Mouse (Mus musculus) hindbrain, embryonic 15.5 days (tissue): ENCODE measurements around the gene Plcb4. TPM values are rescaled to one million over a fixed set of nuclear protein-coding genes. Genes with fewer than 3 reads are reported as not detected.

Source experiments
- ATAC-seq: fragments of 200-750 bp; cut with Nextera tagmentation; 2 replicates; pipeline ENCODE4 v1.8.0; 2017; ENCODE audit warnings: low read depth, moderate number of reproducible peaks, moderate TSS enrichment; ENCODE audit not compliant: low FRiP score
- H3K27ac ChIP-seq: fragments of 300-500 bp; sonication (generic); replicated peaks from 2 replicates; pipeline ENCODE4 v1.5.1; 2015; ENCODE audit warnings: mild to moderate bottlenecking, inconsistent platforms
- H3K27me3 ChIP-seq: fragments of 300-500 bp; sonication (generic); 2 replicates; pipeline ENCODE4 v1.6.1; 2015; ENCODE audit warnings: control low read depth, inconsistent platforms
- H3K36me3 ChIP-seq: fragments of 300-500 bp; sonication (generic); 2 replicates; pipeline ENCODE4 v1.6.1; 2015; ENCODE audit warnings: control low read depth, inconsistent platforms
- H3K4me1 ChIP-seq: fragments of 300-500 bp; sonication (generic); replicated peaks from 2 replicates; pipeline ENCODE4 v1.6.1; 2015; ENCODE audit warnings: control low read depth, inconsistent platforms
- H3K4me2 ChIP-seq: fragments of 300-500 bp; sonication (generic); 2 replicates; pipeline ENCODE4 v1.6.1; 2015; ENCODE audit warnings: moderate library complexity, mild to moderate bottlenecking, inconsistent platforms
- H3K4me3 ChIP-seq: fragments of 300-500 bp; sonication (generic); 2 replicates; pipeline ENCODE4 v1.5.1; 2015; ENCODE audit warnings: mild to moderate bottlenecking, inconsistent platforms
- H3K9ac ChIP-seq: fragments of 300-500 bp; sonication (generic); 2 replicates; pipeline ENCODE4 v1.6.1; 2015; ENCODE audit warnings: inconsistent platforms
- H3K9me3 ChIP-seq: fragments of 300-500 bp; sonication (generic); 2 replicates; pipeline ENCODE4 v1.6.1; 2016; ENCODE audit warnings: control low read depth, inconsistent platforms
- WGBS: fragments of 180-500 bp; shearing (Covaris S2); methylation state at CpG from one replicate; pipeline ENCODE4 v1.1.7; 2015; 5-methylcytosine and 5-hydroxymethylcytosine counted together
- polyA plus RNA-seq: library from polyadenylated mRNA; unstranded; fragments of >200 nt; fragmentation: Nextera tagmentation; extraction: Ambion mirVana; gene quantifications from 2 replicates; pipeline ENCODE4 v1.2.1, GENCODE M21; 2015

Plcb4 gene
- polyA plus RNA-seq, 1 experiment from 2014 or later: 46.1 TPM

GRCm38 (mm10) chr2:135748441-135748840 is 89.6 kb downstream of the Plcb4 start:
- no peak overlapping the region for H3K4me2 ChIP-seq
- H3K4me3 ChIP-seq: no peak overlapping the region
- no peaks in the 10 kb centered on the region for H3K9me3 ChIP-seq
- H3K27me3 ChIP-seq: no peaks in the 10 kb centered on the region
- 89% methylated on average over 5 of the region's 5 CpGs for WGBS
- no peak for ATAC-seq
- H3K36me3 ChIP-seq: no peaks in the 10 kb centered on the region
- H3K9ac ChIP-seq: no peak overlapping the region
- peaks cover 12% of the 10 kb centered on the region; the same call in 1 of the 2 replicates for H3K4me1 ChIP-seq
- H3K27ac ChIP-seq: no peak overlapping the region

GRCm38 (mm10) chr2:135749606-135750005 is 90.8 kb downstream of the Plcb4 start:
- H3K4me1 ChIP-seq: peaks cover 6% of the 10 kb centered on the region; the same call in 1 of the 2 replicates
- no peak overlapping the region for H3K4me3 ChIP-seq
- no peaks in the 10 kb centered on the region for H3K36me3 ChIP-seq
- 60% methylated on average over 15 of the region's 15 CpGs for WGBS
- H3K27me3 ChIP-seq: no peaks in the 10 kb centered on the region
- H3K9ac ChIP-seq: no peak overlapping the region
- no peak for ATAC-seq
- H3K27ac ChIP-seq: no peak overlapping the region
- no peaks in the 10 kb centered on the region for H3K9me3 ChIP-seq
- no peak overlapping the region for H3K4me2 ChIP-seq

- WGBS: 77% methylated on average over 5 of the region's 5 CpGs
- H3K36me3 ChIP-seq: no peaks in the 10 kb centered on the region
Observed at GRCm38 (mm10) chr2:135750748-135751147, 91.9 kb downstream of the Plcb4 start.

GRCm38 (mm10) chr2:135755792-135756191 is 97.0 kb downstream of the Plcb4 start:
- Histone ChIP-seq H3K27ac (no peak overlapping the region), H3K4me2 (no peak overlapping the region), H3K36me3 (no peaks in the 10 kb centered on the region), H3K9me3 (no peaks in the 10 kb centered on the region), H3K4me3 (no peak overlapping the region), H3K27me3 (no peaks in the 10 kb centered on the region), H3K4me1 (no peaks in the 10 kb centered on the region; the same call in 1 of the 2 replicates), H3K9ac (no peak overlapping the region)
- no peak for ATAC-seq
- WGBS: 94% methylated on average over 5 of the region's 5 CpGs

More at GRCm38 (mm10) chr2:135750748-135751147, 91.9 kb downstream of the Plcb4 start:
- no peaks in the 10 kb centered on the region for H3K27me3 ChIP-seq
- no peak overlapping the region for H3K4me2 ChIP-seq
- H3K4me3 ChIP-seq: no peak overlapping the region
- ATAC-seq: no peak
- H3K27ac ChIP-seq: no peak overlapping the region
- H3K4me1 ChIP-seq: peaks cover 6% of the 10 kb centered on the region; the same call in 1 of the 2 replicates
- no peak overlapping the region for H3K9ac ChIP-seq
- no peaks in the 10 kb centered on the region for H3K9me3 ChIP-seq

- H3K9me3 ChIP-seq: no peaks in the 10 kb centered on the region
- H3K27ac ChIP-seq: no peak overlapping the region
- no peak for ATAC-seq
- H3K4me1 ChIP-seq: no peaks in the 10 kb centered on the region; the same call in 1 of the 2 replicates
- WGBS: 99% methylated on average over 3 of the region's 3 CpGs
- no peak overlapping the region for H3K4me2 ChIP-seq
- no peaks in the 10 kb centered on the region for H3K36me3 ChIP-seq
- H3K27me3 ChIP-seq: no peaks in the 10 kb centered on the region
- no peak overlapping the region for H3K9ac ChIP-seq
- H3K4me3 ChIP-seq: no peak overlapping the region
Observed at GRCm38 (mm10) chr2:135757478-135757877, 98.7 kb downstream of the Plcb4 start.

GRCm38 (mm10) chr2:135759499-135760095 is 100.8 kb downstream of the Plcb4 start:
- no peaks in the 10 kb centered on the region for H3K36me3 ChIP-seq
- H3K9ac ChIP-seq: no peak overlapping the region
- no peak overlapping the region for H3K4me2 ChIP-seq
- no peak overlapping the region for H3K27ac ChIP-seq
- H3K27me3 ChIP-seq: no peaks in the 10 kb centered on the region
- no peaks in the 10 kb centered on the region for H3K9me3 ChIP-seq
- H3K4me1 ChIP-seq: peaks cover 1% of the 10 kb centered on the region; the same call in 1 of the 2 replicates
- no peak for ATAC-seq
- 76% methylated on average over 6 of the region's 6 CpGs for WGBS
- no peak overlapping the region for H3K4me3 ChIP-seq

GRCm38 (mm10) chr2:135761226-135761802 is 102.5 kb downstream of the Plcb4 start:
- H3K4me3 ChIP-seq: no peak overlapping the region
- no peaks in the 10 kb centered on the region for H3K9me3 ChIP-seq
- H3K4me2 ChIP-seq: no peak overlapping the region
- H3K36me3 ChIP-seq: no peaks in the 10 kb centered on the region
- WGBS: 84% methylated on average over 8 of the region's 8 CpGs
- no peak overlapping the region for H3K27ac ChIP-seq
- no peak for ATAC-seq
- peaks cover 5% of the 10 kb centered on the region; the same call in 1 of the 2 replicates for H3K4me1 ChIP-seq
- H3K9ac ChIP-seq: no peak overlapping the region
- H3K27me3 ChIP-seq: no peaks in the 10 kb centered on the region

- 46% methylated on average over 8 of the region's 8 CpGs for WGBS
- Histone ChIP-seq H3K4me1 (peaks cover 10% of the 10 kb centered on the region; the same call in 1 of the 2 replicates), H3K27me3 (no peaks in the 10 kb centered on the region), H3K9ac (no peak overlapping the region), H3K4me3 (no peak overlapping the region), H3K9me3 (no peaks in the 10 kb centered on the region), H3K36me3 (no peaks in the 10 kb centered on the region), H3K4me2 (0 out of 2 replicates have a peak overlapping the region, but pooled peaks have one; percentile 9), H3K27ac (no peak overlapping the region)
- peak; percentile 65; the same call in 1 of the 2 replicates for ATAC-seq
Observed at GRCm38 (mm10) chr2:135764706-135765105, 105.9 kb downstream of the Plcb4 start.

- Histone ChIP-seq H3K9ac (no peak overlapping the region), H3K4me3 (no peak overlapping the region), H3K36me3 (no peaks in the 10 kb centered on the region), H3K27ac (no peak overlapping the region), H3K4me1 (peaks cover 10% of the 10 kb centered on the region; the same call in 1 of the 2 replicates), H3K4me2 (no peak overlapping the region), H3K27me3 (no peaks in the 10 kb centered on the region), H3K9me3 (no peaks in the 10 kb centered on the region)
- WGBS: 88% methylated on average over 6 of the region's 6 CpGs
- no peak for ATAC-seq
Observed at GRCm38 (mm10) chr2:135766471-135767063, 107.8 kb downstream of the Plcb4 start.

GRCm38 (mm10) chr2:135767535-135767934 is 108.7 kb downstream of the Plcb4 start:
- H3K4me3 ChIP-seq: no peak overlapping the region
- H3K4me1 ChIP-seq: peaks cover 10% of the 10 kb centered on the region; the same call in 1 of the 2 replicates
- no peak overlapping the region for H3K27ac ChIP-seq
- no peaks in the 10 kb centered on the region for H3K9me3 ChIP-seq
- no peak overlapping the region for H3K9ac ChIP-seq
- H3K4me2 ChIP-seq: no peak overlapping the region
- no peaks in the 10 kb centered on the region for H3K36me3 ChIP-seq
- H3K27me3 ChIP-seq: no peaks in the 10 kb centered on the region
- 82% methylated on average over 5 of the region's 5 CpGs for WGBS
- ATAC-seq: no peak

- Histone ChIP-seq H3K27me3 (no peaks in the 10 kb centered on the region), H3K9ac (no peak overlapping the region), H3K4me1 (peaks cover 12% of the 10 kb centered on the region; the same call in 1 of the 2 replicates), H3K9me3 (no peaks in the 10 kb centered on the region), H3K27ac (no peak overlapping the region), H3K4me3 (no peak overlapping the region), H3K4me2 (no peak overlapping the region), H3K36me3 (no peaks in the 10 kb centered on the region)
- no peak for ATAC-seq
- WGBS: 87% methylated on average over 8 of the region's 8 CpGs
Observed at GRCm38 (mm10) chr2:135769701-135770100, 110.9 kb downstream of the Plcb4 start.

GRCm38 (mm10) chr2:135770226-135770625 is 111.4 kb downstream of the Plcb4 start:
- no peak for ATAC-seq
- H3K9me3 ChIP-seq: no peaks in the 10 kb centered on the region
- 93% methylated on average over 9 of the region's 9 CpGs for WGBS
- H3K4me1 ChIP-seq: peaks cover 10% of the 10 kb centered on the region; the same call in 1 of the 2 replicates
- no peak overlapping the region for H3K4me3 ChIP-seq
- no peaks in the 10 kb centered on the region for H3K27me3 ChIP-seq
- no peak overlapping the region for H3K27ac ChIP-seq
- H3K36me3 ChIP-seq: no peaks in the 10 kb centered on the region
- H3K4me2 ChIP-seq: no peak overlapping the region
- H3K9ac ChIP-seq: no peak overlapping the region
